Mouse (Mus musculus) megakaryocyte progenitor cell, adult 5-6 weeks (primary cell): ENCODE measurements around the gene Mpi. TPM values are rescaled to one million over a fixed set of nuclear protein-coding genes. Genes with fewer than 3 reads are reported as not detected.

Experiments
- ATAC-seq: replicated peaks from 2 replicates; pipeline ENCODE4 v1.8.0; 2016; ENCODE audit warnings: mild to moderate bottlenecking, moderate TSS enrichment, inconsistent platforms; ENCODE audit not compliant: poor library complexity
- total RNA-seq, 2 experiments: library from RNA; stranded (forward) in 1 of 2; stranded (reverse) in 1 of 2; fragments of 157-497, 149-512 nt in 1 of 2; fragments of 200-1000 nt in 1 of 2; gene quantifications; 2 replicates each; pipeline versions ENCODE4 v1.2.3 to v1.2.4; 2015 to 2017

Mpi gene
- total RNA-seq, 2 experiments from 2014 or later = 14.0 to 21.5 TPM

DNA sequence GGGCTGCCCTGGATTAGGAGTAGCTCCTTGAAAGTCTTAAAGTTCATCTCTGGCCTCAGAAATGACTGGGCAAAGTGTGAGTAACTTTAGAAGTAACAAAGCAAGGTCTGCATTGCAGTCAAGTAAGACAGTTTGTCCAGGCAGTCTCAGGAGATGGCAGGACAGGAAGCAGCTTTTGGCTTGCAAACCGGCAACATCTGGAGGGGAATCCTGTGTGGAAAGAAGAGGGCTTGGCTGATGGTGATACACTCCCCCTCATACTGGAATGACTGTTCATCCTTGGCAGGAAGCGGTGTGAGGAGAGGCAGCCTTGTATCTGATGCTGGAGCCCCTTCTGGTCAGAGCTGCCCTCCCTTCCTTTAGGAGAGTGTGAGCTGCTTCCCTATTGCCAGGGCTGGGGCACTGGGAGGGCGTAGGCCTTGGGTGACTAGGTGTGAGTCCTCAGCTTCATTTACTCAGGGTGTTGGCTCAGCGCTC is 10.4 kb upstream of the Mpi start:
- ATAC-seq = peak; percentile 40

DNA sequence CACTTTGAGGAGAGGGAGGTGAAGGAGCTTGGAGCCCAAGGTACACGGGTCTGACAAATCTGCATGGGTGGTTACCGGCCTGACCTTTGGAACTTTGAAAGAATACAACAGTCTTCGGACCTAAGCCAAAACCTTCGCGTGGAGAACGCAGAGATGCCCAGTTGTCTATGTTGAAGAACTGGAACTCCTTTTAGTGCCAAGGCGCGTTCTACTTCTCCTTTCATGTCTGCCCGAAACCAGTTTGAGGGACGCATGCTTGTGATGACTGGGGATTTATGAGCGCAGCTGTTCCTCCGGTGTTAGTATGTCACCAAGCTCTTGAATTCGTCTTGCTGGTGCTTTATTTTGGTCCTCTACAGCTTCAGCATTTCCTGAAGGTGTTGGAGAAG is 9.1 kb upstream of the Mpi start:
- no peak for ATAC-seq

DNA sequence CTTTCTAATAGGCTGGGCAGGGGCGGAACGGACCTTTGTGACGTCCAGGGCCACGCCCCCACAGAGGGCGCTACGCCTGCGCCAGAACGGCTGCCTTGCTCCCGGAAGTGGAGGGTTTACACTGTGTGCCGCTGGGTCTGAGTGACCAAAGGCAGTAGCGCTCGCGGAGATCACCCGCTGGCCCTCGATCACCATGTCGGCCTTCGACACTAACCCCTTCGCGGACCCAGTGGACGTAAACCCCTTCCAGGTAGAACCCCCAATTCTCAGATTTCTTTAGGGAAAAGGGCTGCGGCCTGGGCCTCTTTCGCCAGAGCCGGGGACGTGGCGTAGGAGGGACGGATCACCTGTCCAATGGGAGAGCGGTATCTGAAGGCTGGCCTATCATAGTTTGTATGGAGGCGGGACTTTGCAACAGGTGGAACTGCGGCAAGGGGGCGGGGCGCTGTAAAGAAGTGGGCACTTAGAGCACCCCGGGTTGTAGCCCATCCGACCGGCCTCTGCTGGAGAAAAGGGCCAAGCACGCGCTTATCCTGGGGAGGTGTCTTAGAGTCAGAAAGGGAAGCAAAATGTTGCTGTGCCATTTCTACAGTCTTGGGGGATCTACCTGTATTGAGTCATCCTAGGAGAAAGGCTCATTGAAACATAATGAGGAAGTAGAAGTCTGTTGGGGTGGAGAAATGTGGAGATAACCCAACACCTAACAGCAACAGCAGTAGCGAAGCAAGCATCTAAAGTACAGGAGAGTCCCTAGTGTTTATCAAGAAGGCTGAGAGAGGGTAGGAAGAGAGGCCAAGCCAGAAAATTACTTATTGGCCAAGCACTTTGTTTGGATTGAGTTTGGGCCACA is 8.5 kb upstream of the Mpi start, which contains the start of gene Scamp2:
Gene Scamp2, plus strand, starts transcription at position 83 of the 850 bp plus-strand sequence.
- peak; percentile 89 for ATAC-seq

DNA sequence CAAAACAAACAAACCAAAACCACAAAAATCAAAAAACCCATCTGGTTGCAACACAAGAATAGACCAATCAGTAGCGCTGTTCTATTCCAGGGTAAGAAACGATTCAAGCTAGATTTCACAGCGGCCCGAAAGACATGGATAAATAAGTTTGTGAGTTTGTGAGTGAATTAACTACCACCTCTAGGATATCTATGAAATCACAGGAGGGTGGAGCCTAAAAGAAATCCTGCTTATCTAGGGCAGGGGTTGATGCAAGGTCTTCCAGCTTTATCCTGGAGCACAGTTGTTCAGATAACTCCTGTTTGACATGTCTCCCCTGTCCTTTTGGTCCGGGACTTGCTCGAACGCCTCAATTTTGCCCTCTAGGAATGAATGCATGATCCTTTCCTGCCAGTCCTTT is 7.7 kb upstream of the Mpi start:
- ATAC-seq = no peak

DNA sequence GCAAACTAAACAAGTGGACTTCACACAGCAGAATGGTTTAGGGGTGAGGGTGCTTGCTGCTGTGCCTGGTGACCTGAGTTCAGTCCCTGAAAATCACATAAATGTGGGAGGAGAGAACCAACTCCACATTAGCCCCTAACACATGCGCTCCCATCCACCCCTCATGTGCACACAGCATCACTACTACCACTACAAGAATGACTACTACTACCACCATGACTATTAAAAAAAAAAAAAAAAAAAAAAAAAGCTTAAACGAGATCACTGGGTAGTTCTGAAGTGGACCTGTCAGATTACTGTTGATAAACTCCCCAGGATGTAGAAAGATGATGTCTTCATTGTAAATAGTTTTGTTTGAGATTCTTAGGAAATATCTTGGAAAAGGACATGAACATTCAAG is 7.0 kb upstream of the Mpi start:
- ATAC-seq = no peak

DNA sequence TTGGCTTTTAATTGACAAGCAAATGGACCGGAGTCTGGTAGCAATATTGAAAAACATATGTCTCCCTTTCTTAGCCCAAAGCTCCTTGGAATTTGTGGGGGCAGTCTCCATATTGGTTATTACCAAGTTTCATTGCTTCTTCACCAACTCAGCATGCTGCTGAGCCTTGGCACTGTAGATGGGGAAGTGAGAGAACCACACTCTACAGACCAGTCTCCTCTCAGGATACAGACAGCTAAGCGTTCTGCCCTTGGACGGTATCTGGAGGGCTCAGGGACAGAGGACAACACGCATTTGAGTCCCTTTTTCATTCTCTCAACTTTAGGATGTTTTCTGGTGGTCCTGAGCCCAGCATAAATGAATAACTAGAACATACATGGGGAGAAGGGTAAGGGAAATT is 6.1 kb upstream of the Mpi start:
- no peak for ATAC-seq

DNA sequence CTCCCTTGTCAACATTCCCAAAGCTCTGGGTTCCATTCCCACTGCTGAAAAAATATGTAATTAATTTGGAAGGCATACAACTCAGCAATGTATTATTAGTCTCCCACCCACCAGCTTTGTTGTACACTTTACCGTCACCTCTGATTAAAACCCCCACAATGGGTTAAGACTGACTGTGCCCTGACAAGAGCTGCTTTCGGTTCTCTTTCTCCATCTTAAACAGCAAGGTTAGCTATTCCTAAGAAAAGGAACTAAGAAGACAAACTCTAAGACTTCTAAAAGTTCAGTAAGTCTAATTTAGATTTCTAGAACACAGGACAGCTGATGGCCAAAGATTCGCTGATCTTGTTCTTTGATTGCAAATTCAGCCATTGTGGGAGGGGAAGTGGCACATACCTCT is 4.7 kb upstream of the Mpi start:
- ATAC-seq = no peak

DNA sequence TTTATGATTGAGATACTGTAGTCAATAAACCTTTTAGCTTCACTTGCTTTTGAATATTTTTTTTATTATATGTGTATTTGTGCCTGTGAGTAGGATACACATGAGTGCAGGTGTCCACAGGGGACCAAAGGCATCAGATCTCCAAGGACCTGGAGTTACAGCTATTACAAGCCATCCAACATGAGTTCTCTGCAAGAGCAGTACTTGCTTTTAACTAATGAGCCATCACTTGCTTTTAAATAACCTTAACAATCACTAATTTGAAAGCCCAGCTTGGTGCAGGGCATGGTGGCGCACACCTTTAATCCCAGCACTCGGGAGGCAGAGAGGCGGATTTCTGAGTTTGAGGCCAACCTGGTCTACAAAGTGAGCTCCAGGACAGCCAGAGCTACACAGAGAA is 2.2 kb upstream of the Mpi start:
- ATAC-seq = no peak

DNA sequence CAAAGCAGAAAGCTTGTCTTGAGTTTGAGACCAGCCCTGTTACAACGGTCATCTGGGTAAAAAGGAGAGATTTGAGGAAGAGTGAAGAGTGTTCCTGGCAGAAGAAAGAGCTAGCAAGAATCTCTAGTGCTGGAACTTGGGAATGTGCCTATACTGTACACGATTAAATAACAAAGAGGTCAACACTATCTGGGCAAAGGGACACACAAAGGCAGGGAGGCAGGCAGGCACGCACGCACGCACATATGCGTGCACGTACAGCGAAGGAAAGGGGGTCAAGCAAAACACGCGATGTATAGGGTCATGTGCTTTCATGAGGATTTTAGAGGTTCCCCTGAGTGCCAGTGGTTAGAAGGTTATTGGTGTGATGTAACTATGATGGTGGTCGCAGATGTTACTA is 556 bp upstream of the Mpi start:
- no peak for ATAC-seq

DNA sequence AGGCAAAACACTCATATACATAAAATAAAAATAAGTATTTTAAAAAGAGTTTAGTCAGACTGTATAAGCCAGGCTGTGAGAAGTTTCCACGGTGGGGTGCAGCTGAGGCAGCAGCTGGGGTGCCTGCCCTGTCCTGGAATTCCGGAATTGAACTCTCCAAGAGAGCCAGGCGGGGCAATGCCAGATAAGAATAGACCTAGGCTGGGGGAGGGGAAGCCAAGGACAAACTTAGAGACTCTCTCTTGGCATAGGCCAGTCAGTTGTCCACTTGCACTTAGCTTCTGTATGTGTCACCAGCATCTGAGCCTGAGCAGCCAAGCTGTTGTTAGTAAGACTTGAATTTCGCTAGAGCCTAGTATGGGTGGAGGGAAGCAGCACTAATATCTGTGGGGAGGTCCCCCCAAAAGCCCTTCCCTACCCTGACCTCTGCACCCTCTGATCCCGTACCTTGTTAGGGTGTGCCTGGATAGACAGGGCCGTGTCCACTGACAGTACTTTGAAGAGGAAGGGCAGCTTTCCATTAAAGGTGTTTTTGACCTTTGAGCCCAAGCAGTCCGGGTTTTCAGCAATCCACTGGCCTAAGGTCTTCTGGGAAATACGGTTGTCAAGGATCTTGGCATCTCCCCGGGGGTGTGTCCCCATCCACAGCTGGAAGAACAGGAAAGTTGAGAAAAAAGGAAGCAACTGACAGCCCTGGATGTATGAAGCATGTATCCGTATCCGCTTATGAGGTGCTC is 2.3 kb downstream of the Mpi start:
- ATAC-seq = no peak

DNA sequence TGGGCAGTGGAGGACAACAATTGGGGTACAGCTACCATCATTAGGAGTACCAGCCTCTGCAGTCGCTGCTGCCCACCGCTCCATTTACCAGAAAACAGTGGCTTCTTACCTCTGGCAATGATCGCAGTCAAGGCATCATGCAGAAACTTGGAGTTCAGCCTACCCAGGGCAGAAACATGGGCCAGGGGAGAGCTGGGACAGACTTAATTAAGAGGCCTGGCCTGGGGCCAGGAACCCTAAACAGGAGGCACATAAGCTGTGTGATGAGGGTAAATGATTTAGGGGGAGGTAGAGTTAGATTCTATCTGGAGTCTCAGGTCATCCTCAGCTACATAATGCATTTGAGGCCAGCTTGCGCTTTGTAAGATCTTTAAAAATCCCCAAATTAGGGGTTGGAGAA is 3.4 kb downstream of the Mpi start:
- ATAC-seq = no peak

DNA sequence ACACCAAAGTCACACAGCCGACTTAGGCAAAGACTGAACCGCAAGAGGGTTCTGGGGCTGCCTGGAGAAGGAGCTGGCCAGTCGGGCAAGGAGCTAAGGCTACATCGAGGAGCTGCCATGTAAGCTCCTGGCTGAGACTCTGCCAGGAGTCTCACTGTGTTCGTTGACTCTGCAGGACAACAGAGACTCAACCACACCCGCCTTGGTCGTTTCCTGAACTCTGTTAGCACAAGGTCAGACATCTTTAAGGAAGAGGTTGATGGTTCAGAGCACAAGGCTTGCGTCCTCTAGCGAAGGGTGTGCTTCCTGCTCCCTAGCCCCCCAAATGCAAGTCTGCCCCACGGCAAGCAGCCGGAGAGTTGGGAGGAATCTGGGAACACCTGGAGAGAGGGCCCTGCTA is 4.7 kb downstream of the Mpi start:
- ATAC-seq = no peak

DNA sequence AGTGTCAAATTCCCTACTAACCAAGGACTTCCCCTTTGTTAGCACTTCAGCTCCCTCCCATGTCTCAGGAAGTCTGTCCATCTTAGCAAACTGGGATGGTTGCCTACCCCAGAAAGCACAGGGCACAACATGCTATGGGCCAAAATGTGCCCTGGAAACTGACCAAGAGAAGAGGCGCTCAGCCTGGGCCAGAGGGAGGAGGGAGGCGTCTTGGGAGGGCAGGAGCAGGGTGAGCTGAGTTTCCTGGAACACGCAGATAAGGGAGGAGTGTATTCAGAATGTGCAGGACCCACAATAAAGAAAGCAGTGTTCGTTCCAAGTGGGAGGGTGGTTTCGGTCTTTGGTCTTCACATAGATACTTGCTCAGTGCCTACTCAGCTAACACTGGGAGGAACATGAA is 5.3 kb downstream of the Mpi start:
- peak; percentile 69 for ATAC-seq

DNA sequence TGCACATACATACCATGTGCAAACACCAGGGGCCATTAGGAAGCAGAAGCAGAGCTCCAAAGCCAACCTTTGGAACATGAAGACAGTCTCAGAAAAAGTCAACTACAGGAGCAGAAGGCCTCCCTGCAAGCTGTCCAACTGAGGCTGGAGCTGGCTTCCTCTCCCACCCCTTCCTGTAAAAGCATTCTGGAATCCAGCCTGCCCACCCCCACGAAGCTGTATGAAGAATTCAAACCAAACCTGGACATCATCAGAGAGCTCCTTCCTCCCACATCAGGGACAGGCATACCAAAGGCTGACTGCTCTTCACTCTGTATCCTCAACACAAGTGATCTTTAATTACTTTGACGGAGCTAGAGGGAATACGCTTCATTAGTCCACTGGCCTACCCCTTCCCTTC is 8.6 kb downstream of the Mpi start:
- ATAC-seq = no peak

DNA sequence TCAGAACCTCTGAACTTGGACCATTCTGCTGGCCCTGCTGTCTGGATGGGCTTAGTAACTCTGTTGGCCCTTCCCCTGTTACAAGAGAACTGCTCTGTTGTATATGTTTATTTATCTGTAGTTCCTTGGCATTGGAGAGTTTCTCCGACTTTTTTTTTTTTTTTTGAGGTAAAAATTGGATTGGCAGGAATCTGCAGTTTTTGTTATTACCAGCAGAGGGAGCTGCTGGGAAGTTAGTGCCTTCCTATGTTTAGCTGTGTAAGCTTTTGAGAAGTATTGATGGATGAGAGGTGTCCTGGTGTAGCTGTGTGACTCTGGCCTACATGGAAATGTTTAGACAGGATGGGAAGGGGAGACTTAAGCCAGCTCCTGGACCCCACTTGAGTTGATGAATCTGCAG is 11.3 kb downstream of the Mpi start:
- peak; percentile 45 for ATAC-seq

DNA sequence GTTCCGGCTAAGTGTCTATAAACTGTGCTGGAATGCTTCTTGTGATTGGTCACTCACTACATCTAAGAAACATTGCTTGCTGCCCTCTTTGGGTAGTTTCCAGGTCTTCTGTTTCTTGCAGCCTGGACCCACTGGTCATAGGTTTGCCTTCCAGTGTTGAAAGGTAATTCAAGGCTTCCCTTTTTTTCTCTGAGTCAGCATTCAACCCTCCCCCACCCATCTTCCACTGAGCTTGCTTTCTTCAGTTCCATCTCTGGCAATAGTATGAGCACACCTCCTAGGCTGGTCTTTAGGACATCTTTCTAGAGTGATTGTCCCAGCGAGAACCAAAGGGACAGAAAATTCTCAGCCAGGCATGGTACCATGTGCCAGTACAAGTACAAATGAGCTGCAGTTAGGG is 13.0 kb downstream of the Mpi start:
- ATAC-seq = no peak

DNA sequence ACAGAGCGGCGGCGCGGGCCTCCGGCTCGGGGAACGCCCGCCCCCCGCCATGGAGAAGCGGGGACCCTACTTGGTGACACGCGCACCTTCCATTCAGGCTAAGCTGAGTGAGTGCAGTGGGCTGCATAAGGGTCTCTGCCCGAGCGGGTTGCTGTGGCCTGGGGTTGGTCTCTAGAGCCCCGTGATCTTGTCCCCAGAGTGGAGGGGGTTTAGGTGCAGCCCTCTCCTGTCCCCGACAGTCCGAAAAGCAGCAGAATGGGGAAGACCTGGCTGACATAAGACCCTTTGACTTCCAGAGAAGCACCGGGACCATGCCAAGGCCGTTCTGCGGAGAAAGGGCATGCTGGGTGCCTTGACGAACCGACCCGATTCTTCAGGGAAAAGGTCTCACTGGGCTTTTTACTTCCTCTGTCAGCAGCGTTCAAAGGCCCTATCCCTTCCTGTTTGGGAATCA is 14.8 kb downstream of the Mpi start:
- ATAC-seq = no peak

DNA sequence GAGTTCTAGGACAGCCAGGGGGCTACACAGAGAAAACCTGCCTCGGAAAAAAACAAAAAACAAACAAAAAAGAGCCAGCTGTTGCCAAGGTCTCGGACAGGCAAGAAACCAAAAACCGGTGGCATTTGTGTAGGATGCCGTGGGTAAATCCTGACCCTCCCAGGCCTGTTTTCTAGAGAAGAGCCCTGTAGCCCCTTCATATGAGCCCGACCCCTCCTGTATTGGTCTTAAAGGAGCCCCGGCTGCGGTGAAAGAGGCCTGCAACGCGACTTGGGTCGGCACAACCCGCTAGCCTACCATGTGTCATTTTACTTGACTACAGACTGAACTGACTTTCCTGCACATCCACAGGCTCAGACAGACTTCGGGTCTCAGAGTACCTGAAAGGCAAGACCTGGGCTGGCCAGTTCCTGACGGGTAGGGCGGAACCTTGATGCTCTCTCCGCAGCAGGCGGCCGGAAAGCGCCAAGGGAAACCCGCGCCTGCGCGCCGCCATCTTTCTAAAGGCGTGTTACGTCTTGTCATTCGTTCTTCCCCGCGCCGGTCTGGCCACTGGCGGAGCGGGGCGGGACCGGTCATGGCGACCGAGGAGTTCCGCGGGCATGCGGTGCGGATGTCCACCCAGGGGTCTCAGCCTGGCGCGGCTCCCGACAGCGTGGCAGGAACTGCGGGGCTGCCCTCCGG is 15.4 kb downstream of the Mpi start, which contains the start of gene Fam219b:
Gene Fam219b, plus strand, starts transcription at position 485 of the 684 bp plus-strand sequence.
- ATAC-seq = peak; percentile 92

DNA sequence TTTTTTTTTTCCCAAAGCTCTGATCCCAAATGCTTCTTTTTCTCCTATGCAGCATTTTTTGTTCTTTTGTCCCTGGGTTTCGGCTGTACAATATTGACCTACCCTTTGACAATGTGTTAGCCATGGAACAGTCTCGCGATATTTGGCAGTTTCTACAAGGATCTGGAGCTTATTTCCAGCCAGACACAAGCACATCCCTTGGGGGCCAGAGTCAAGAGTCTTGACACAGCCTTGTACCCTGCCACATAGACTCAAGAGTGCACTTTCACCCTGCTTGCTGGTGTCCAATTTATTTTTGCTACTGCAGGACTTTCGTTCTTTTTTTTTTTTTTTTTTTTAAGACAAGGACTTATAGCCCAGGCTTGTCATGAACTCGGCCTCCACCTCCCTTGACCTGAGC is 16.2 kb downstream of the Mpi start:
- no peak for ATAC-seq

DNA sequence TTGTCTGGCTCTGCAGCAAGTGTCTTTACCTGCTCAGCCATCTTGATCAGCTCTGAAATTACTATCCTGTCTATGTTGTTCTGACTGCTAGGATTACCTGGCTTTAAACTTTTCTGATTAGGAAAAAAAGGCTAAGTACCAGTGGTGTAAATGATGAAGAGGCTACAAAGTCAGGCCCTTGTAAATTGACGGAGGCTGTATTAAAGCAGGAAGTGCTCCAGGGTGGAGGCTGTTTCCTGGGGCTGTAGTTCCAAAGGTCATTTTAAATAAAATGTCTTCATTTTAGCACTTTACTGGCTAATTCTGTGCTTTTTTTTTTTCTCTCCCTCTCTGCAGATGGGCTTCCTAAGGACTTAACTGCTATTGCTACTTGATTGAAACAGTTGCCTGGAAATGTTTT is 20.6 kb downstream of the Mpi start:
- no peak for ATAC-seq

DNA sequence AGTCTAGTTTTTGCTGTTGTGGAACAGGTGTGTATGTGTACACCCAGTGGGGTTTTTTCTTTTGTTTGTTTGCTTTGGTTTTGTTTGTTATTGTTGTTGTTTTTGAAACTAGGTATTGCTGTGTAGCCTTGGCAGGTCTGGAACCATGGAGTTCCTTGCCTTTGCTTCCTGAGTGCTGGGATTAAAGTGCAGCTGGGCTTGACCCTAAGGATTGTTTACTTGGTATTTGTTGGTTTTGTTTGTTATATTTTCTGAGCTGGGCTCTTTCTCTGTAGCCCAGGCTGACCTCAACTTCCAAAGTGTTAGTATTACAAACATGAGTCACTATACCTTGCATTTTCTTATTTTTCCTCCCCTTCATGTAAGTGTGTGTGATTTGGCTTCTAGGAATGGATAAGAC is 26.1 kb downstream of the Mpi start:
- ATAC-seq = no peak

DNA sequence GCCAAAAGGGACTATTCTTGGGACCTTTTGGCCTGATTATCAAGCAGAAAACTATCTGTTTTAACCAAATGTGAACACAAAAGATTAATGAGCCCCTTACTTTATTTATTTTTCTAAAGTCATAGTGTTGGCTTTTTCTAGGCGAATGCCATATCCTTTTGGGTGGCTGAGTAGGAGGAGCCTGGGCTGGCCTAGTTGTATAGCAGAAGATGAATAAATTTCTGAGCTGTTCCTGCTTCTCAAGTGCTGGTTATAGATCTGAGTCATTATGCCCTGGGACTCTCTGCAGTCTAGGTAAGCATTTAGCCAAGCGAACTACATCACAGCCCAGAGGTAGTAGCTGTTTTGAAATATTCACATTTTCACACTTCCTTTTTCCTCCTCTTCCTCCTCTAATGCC is 27.0 kb downstream of the Mpi start:
- ATAC-seq = no peak
